Mouse (Mus musculus) WW6 (cell line): ENCODE measurements around the gene Fcor.

Experiments
- DNase-seq: peaks from one replicate; pipeline ENCODE4 v3.0.0-alpha.2; 2013; ENCODE audit warnings: low read depth, low spot score

Gene Fcor

GRCm38 (mm10) chr8:3671980-3672491, at the start of gene Fcor:
Gene Fcor, minus strand, starts transcription at chr8:3672362.
- DNase-seq = peak; percentile 83

DNA sequence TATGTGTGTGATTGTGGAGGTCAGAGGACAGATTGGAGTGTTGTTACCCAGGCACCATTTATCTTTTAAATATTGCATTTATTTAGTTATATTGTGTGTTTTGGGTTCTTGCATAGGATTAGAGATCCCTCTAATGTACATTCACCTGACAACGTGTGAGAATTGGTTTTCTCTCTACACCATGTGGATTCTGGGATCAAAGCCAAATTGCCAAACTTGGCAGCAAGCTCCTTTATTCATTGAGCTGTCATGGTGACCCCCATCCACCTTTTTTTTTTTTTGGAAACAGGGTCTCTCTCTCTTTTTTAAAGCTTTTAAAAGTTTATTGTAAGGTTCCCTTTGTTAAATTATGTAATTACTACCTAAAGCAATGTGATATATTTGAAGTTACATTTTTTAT, 48.9 kb upstream of the Fcor start:
- DNase-seq = no peak

DNA sequence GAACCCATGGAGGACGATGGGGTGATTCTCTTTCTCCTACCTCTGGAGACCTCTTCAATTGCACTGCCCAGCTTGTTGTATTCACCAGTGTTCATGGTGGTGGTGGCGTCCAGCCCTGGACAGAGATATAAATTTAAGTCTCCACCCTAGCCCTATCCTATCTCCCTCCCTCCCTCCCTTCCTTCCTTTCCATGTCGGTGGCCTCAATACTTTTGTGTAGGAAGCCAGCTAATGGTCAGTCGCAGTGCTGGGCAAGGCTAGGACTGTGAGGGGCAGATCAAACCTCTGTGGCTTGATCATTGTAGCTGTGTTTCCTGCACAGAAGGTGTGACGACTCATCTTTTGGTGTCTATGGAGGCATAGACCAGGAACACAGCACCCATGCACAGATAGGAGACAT, 48.4 kb upstream of the Fcor start, which contains the start of gene Clec4g:
Gene Clec4g (minus strand): TSS at position 101 of the 400 bp plus-strand sequence.
- DNase-seq = no peak

- peak; percentile 82 for DNase-seq
Observed at GRCm38 (mm10) chr8:3718559-3718958, 46.4 kb upstream of the Fcor start.

DNA sequence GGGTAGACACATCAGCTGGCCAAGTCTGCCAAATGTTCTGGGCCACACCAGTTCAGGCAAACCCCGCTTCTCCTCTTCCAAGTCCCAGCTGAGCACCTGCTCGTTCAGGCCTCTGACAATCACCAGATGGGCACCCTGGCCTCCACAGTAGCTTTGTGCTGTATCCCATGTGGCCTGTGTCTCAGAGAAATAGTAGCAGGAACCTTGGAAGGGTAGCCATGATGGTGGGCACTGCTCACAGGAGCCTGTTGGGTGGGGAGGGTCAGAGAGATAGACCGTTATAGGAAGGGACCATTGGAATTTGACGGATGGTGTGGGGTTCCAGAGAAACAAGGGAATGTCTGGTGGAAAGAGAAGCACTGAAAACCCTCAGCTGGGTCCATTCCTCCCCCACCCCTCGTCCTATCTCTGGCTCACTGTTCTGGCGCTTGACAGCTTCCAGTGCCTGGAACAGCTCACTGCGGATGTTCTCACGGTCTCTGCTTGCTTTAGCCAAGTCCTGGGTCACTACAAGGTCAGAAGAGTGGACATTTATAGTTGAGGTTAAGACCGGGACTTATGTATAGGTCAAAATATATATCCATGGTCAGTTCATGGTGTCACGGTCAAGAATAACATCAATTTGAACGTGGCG, 45.3 kb upstream of the Fcor start:
- no peak for DNase-seq

DNA sequence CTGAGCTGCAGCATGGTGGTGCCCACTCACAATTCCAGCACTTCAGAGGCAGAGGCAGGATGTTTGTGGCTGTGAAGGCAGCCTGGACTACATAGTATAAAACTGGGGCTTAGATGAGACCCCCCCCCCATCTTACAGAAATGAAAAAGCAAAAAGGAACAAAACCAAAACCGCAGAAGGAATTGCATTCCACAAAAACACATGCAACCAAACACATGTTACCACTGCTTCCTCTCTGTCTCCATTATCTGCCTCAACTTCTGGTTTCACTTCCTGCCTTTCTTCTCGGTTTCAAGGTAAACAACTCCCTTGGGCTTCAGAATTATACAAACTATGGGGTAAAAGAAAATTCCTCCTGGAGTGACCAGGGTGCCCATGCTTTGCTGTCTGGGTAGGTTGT, 39.5 kb upstream of the Fcor start:
- DNase-seq = no peak

DNA sequence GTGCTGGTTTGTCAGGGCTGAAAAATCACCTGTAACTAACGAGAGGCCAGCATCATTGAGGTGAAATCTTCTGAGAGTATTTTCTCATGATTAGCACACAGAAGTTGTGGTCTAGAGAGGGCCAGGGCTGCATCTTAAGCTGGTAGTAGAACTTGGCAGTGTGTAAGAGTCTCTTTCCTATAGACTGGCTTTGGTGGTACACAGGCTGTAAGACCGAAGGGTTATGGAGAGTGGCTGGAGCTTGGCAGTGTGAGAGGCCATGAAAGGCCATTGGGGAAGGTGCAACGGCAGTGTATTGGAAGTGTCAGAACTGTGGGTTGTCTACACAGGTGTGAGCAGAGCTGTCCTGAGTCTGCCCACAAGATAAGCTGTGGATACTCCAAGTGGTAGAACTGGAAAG, 38.1 kb upstream of the Fcor start:
- DNase-seq = no peak

DNA sequence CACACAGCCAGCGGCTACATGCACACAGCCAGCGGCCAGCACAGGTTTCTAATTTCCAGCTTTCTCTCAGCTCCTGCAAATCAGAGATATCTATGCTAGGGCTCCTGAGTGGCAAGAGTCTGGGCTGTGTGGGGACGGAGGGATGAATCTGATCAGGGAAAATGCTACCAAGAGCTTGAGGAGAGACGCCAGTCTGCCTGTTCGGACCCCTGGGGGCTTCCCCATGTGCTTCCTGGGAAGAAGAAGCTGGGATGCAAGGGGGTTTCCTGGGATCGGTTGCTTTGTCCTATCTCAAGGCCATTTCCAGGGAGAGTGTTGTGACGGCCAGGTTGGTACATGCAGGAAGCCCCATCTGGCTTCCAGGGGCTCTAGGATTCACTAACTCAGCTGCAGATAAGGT, 35.4 kb upstream of the Fcor start:
- DNase-seq = no peak

GRCm38 (mm10) chr8:3705711-3706110, 33.5 kb upstream of the Fcor start:
- DNase-seq = no peak

GRCm38 (mm10) chr8:3701491-3701890, 29.3 kb upstream of the Fcor start:
- no peak for DNase-seq

- DNase-seq = no peak
Observed at GRCm38 (mm10) chr8:3694121-3694520, 22.0 kb upstream of the Fcor start, which contains the start of gene Fcer2a. Gene Fcer2a, minus strand, starts transcription at chr8:3694175.

DNA sequence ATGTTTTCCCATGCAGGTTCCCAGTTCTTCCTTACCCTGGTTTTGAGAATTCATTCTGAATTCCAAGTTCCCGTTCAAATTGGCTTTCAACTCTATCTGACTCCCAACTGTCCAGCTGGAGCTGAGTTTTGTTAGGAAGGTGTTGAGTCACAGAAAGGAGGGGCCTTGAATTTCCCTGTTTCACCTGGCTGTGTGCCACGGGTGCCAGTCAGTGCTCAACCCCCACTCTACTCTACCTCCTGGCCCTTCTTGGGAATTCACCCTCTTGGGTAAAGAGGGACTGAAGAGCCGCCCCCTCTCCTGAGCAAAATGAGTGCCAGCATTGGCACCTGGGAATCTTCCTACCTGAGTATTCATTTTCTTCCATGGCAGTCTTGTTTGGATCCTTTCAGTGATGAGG, 18.6 kb upstream of the Fcor start:
- no peak for DNase-seq

GRCm38 (mm10) chr8:3687537-3687936, 15.4 kb upstream of the Fcor start:
- DNase-seq = no peak

DNA sequence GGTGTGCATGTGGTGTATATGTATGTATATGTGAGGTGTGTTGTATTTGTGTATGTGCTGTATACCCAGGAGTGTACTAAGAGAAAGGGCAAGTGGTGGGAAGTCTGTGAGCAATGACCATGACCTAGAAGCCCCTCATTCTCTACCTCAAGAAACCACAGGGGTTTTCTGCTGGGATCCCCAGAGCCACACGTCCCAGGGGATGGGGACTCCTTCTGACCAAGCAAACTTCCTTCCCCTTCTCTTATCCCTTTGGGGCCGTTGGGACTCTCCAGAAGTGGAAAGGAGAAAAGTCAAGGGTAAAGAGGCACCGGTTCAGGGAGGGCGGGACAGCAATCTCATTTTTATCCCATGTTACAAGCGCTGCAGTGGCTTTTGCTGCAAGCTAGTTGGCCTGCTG, 13.3 kb upstream of the Fcor start:
- DNase-seq = no peak

DNA sequence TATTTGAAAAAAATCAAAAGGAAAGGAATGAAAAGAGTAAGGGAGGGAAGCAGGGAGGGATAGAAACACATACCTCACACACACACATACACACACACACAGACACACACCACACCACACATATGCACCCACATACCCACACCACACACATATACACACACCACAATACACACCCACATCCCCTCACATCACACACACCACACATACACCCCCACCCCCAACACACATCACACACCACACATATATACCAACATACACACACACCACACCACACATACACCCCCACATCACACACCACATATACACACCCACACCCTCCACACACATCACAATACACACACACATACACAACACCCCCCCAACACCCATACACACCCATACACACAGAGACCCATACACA, 12.4 kb upstream of the Fcor start:
- no peak for DNase-seq

GRCm38 (mm10) chr8:3683408-3684176, 11.4 kb upstream of the Fcor start:
- DNase-seq = no peak

DNA sequence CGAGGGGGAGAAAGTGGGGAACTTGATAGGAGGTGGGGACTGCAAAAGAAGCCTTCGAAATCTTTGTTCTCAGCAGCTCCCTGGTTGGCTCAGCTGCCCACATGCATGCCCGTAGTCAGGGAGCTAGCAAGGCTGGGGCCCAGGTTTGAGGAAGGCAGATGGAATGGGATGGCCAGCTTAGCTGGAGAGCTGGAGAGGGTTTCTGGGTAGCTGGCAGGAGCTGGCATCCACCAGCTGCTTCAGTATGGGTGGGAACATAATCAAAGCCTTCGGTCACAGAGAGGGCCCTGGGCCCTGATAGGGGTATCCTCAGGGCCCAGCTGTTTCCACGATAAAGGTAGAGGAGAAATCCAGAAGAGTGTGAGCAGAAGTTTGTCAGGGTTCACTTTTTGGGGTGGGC, 10.3 kb upstream of the Fcor start:
- DNase-seq = no peak

DNA sequence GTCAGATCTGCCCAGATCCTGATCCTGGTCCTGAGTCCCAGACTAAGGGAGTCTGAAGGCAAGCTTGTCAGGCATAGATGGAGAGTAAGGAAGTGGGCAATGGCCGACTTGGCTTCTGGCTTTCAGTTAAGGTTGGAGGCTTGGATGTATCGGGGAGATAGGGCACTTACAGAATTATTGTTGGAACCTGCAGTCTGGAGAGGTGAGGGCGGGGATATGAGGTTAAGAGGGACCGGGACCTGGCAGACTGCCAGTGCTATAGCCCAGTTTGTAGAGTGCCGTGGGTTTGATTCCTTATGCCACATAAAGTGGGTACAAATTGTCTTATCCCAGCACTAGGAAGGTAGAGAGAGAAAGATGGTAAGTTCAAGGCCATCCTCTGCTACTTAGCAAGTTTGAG, 7.5 kb upstream of the Fcor start:
- DNase-seq = no peak

- no peak for DNase-seq
Observed at GRCm38 (mm10) chr8:3679236-3679635, 7.1 kb upstream of the Fcor start.

DNA sequence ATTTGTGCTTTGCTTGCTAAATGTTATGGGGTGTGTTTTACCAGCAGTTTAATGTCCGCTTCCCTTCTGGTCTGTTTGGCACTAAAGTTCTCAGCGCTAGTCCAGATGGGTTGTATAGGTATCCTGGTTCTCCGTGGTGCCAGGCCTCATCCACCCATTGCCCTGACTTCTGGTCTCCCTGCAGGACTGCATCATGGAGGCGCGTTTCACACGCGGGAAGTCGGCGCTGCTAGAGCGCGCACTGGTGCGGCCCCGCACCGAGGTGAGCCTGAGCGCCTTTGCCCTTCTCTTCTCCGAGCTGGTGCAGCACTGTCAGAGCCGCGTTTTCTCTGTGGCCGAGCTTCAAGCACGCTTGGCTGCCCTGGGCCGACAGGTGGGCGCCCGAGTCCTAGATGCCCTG, 6.7 kb upstream of the Fcor start:
- DNase-seq = no peak

DNA sequence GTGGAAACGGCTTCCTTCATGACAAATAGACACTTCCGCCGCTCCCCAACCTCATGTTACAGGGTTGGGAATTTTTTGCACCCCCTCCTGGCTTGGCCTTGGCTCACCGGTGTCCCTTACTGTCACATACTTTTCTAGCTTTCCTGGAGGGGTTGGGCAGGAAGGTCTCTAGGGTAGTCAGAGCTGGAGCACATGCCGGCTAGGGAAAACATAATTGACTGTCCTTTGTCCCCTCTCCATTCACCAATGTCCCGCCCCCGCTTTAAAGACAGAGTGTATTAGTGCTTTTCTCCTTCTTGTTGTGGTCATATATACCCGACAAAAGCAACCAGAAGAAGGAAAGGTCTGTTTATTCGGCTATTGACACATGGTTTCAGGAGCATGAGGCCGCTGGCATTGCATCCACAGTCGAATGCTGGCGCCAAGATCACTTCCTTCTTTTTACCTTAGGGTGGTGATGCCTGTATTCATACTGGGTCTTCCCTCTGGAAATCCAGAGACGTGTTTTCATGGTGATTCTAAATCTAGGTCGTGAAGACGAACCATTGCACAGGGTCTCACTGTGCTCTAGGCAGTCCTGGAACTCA, 4.9 kb upstream of the Fcor start:
- no peak for DNase-seq

DNA sequence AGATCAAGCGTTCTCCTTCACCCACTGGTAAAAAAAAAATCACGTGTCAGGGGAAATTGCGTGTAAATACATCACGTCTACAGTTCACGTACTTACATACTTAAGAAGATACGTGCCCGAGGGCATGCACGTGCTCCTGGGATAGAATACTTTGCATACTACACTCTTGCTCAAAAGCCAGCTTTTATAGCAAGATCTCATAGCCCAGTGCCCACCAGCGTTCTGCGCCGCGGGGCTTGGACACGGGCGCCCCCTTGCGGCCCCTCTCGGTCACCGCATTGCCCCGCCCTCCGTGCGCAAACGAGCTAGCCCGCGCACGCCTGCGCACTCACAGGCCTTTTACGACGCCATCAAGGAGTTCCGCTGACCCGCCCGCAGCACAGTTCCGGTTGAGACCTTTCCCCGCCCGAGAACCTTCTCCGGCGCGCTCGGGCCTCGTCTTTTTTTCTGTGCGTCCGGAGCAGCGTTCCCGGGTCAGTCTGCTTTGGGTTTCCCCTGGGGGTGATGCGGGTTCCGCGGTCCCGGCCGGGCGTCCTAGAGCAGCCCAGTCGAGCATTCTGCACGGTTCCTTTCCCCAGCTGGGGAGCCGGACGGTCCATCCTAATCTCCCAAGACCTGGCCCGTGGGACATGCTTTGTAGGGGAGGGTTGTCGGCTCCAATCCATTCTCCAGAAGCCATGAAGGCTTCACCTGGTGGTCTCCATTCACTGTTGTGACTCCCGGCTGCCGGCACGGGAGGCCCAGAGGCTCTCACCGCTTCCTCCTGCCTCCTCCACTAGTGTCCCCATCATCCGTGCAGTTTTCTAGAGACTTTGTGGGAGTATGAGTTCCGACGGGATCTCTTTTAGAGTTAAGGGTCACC, 4.2 kb upstream of the Fcor start, which contains the start of gene Trappc5:
Gene Trappc5 (plus strand): TSS at position 169 of the 862 bp plus-strand sequence.
- peak; percentile 87 for DNase-seq
